Mouse (Mus musculus) forebrain, embryonic 16.5 days (tissue): ENCODE results near the gene Nup107. TPM values are rescaled to one million over a fixed set of nuclear protein-coding genes. Genes with fewer than 3 reads are reported as not detected.
"Not testable (repeated sequence)": the region's sequence is repeated elsewhere in the genome, so short reads cannot be mapped to it uniquely, and the experiment has no call there.

Source experiments
- ATAC-seq: fragments of 200-750 bp; cut with Nextera tagmentation; 2 replicates; pipeline ENCODE4 v1.8.0; 2017; ENCODE audit warnings: mild to moderate bottlenecking, moderate library complexity
- H3K27ac ChIP-seq: fragments of 300-500 bp; sonication (generic); 2 replicates; pipeline ENCODE4 v1.5.1; 2014; ENCODE audit warnings: low read length, control low read depth
- H3K27me3 ChIP-seq: fragments of 300-500 bp; sonication (generic); replicated peaks from 2 replicates; pipeline ENCODE4 v1.6.1; 2014; ENCODE audit warnings: low read length; ENCODE audit not compliant: control insufficient read depth, insufficient read depth
- H3K36me3 ChIP-seq: fragments of 300-500 bp; sonication (generic); 2 replicates; pipeline ENCODE4 v1.6.1; 2014; ENCODE audit not compliant: control insufficient read depth, insufficient read depth
- H3K4me1 ChIP-seq: fragments of 300-500 bp; sonication (generic); replicated peaks from 2 replicates; pipeline ENCODE4 v1.6.1; 2014; ENCODE audit warnings: low read length; ENCODE audit not compliant: control insufficient read depth, insufficient read depth
- H3K4me2 ChIP-seq: fragments of 300-500 bp; sonication (generic); 2 replicates; pipeline ENCODE4 v1.6.1; 2014; ENCODE audit warnings: mild to moderate bottlenecking, low read length, control low read depth
- H3K4me3 ChIP-seq: fragments of 300-500 bp; sonication (generic); replicated peaks from 2 replicates; pipeline ENCODE4 v1.5.1; 2014; ENCODE audit warnings: mild to moderate bottlenecking, low read length, control low read depth
- H3K9ac ChIP-seq: fragments of 300-500 bp; sonication (generic); replicated peaks from 2 replicates; pipeline ENCODE4 v1.6.1; 2014; ENCODE audit warnings: low read depth, low read length, control low read depth
- H3K9me3 ChIP-seq: fragments of 300-500 bp; sonication (generic); 2 replicates; pipeline ENCODE4 v1.6.1; 2016; ENCODE audit warnings: low read length; ENCODE audit not compliant: control insufficient read depth
- WGBS: fragments of 180-500 bp; shearing (Covaris S2); extraction: QIAGEN DNeasy Blood & Tissue Kit; methylation state at CpG from one replicate; pipeline ENCODE4 v1.1.7; 2014; 5-methylcytosine and 5-hydroxymethylcytosine counted together
- polyA plus RNA-seq: library from polyadenylated mRNA; unstranded; fragments of >200 nt; fragmentation: Nextera tagmentation; extraction: Ambion mirVana; gene quantifications from 2 replicates; pipeline ENCODE4 v1.2.1, GENCODE M21; 2015

The Nup107 gene
- polyA plus RNA-seq, 1 experiment from 2014 or later: 57.9 TPM

DNA sequence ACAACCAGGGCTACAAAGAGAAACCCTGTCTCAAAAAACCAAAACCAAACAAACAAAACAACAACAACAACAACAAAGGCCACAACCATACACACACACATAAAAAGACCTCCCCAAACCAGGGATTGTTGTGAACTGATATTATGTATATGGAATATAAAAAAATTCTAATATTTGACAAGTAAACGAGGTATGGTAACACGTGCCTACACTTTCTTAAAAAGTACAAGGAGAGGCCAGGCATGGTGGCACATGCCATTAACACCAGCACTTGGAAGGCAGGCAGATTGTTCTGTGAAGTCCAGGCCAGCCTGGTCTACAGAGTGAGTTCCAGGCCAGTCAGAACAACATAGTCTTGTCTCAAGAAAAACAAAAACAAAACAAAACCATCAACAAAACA is 49.3 kb downstream of the Nup107 start:
- ATAC-seq: no peak
- Histone ChIP-seq H3K36me3 (peaks cover 15% of the 10 kb centered on the region), H3K4me3 (no peak overlapping the region), H3K27ac (no peak overlapping the region), H3K27me3 (no peaks in the 10 kb centered on the region), H3K4me2 (no peak overlapping the region), H3K4me1 (peaks cover 20% of the 10 kb centered on the region), H3K9me3 (no peaks in the 10 kb centered on the region), H3K9ac (no peak overlapping the region)
- 95% methylated on average over 2 of the region's 2 CpGs for WGBS

DNA sequence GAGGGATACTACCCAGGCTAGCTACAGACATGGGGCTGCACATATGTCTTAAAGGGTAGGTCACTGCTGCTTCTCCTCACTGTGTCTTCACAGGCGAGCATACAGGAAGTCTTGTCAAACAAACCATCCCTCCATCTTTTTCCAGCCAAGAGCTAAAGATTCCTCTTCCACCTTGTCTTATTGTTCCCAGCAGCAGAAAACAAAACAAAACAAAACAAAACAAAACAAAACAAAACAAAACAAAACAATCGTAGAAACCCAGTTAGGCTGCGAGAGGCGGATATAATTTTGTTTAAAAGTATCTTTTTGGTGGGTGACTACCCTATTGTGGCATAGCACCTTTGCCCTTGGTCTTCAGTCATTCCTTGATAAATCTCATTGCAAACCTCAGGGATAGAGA is 49.9 kb downstream of the Nup107 start:
- no peak overlapping the region for H3K4me3 ChIP-seq
- H3K36me3 ChIP-seq: peaks cover 17% of the 10 kb centered on the region
- no peak overlapping the region for H3K4me2 ChIP-seq
- no peaks in the 10 kb centered on the region for H3K27me3 ChIP-seq
- no peak overlapping the region for H3K9ac ChIP-seq
- ATAC-seq: no peak
- H3K9me3 ChIP-seq: no peaks in the 10 kb centered on the region
- WGBS: 93% methylated on average over 4 of the region's 4 CpGs
- H3K4me1 ChIP-seq: peaks cover 20% of the 10 kb centered on the region
- H3K27ac ChIP-seq: no peak overlapping the region

DNA sequence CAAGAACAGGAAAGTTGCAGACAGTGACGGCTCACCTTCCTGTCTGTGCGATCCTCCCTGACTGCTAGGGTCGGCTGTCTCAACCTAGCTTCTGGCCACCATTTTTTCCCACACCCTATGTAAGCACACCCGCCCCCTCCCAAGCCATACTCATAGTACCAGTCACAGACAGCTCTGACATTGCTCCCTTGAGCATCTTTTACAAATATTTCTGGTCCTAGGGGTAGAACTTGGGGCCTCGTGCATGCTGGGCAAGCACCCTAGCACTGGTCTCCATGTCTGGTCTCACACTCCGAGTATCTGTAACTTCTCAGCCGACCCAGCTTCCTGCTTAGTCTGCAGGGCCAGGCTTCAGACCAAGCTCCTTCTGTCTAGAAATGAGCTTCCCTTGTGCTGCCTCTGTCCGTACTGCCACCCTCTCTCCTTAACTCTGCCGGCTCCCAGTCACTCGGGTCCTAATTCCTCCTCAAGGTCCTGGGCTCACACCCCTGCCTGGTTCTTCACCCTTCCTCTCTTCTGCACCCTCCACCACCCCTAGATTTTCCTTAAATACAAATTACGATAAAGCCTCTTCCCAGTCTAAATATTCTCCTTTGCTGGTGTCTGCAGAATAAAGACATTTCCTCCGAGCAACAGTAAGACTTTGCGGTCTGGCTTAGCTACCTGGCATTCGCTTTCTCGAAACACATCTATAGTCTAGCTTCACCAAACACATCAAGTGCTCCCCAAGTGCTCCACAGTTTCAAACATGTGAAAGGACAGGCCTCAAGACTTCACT is 50.6 kb downstream of the Nup107 start:
- no peaks in the 10 kb centered on the region for H3K9me3 ChIP-seq
- 90% methylated on average over 15 of the region's 15 CpGs for WGBS
- H3K9ac ChIP-seq: no peak overlapping the region
- no peaks in the 10 kb centered on the region for H3K27me3 ChIP-seq
- H3K36me3 ChIP-seq: peaks cover 17% of the 10 kb centered on the region
- no peak overlapping the region for H3K4me2 ChIP-seq
- H3K27ac ChIP-seq: no peak overlapping the region
- no peak for ATAC-seq
- peaks cover 20% of the 10 kb centered on the region for H3K4me1 ChIP-seq
- no peak overlapping the region for H3K4me3 ChIP-seq

DNA sequence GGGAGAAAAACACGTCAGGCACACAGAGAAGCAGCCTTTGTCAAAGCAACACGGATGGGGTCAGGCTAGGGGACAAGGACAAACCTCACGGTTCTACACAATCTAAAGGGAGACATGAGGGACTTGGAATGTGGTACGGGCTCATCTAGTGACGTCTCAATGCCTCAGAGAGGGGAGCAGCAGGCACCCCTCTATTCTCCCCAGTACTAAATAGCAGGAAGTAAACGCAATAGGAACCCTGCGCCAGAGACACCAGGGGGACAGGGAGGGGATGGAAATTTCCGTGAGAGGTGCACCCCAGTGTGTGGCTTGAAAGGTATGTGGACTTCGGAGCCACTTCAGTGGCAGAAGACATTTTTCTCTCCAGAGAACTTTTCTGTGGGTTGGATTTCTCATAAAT is 51.6 kb downstream of the Nup107 start:
- no peak for ATAC-seq
- peaks cover 20% of the 10 kb centered on the region for H3K36me3 ChIP-seq
- WGBS: 89% methylated on average over 9 of the region's 9 CpGs

DNA sequence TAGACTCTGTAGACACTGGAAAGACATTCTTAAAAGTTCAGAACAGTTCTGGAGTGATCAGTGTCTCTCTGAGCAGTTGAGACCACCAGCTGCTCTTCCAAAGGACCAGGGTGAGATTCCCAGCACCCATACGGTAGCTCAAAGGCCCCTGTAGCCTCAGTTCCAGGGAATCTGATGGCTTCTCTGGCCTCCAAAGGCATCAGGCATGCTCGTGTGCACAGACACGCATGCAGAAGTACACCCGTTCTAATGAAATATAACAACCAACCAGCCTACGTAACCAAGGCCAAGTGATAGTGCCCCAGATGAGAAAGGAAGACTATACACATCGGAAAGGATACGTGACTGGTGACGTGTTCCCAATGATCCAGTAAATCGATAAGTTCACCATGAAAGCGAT is 52.3 kb downstream of the Nup107 start:
- H3K27ac ChIP-seq: no peak overlapping the region

More for the DNA sequence above, 51.6 kb downstream of the Nup107 start:
- Histone ChIP-seq H3K4me3 (no peak overlapping the region), H3K27ac (no peak overlapping the region), H3K9ac (no peak overlapping the region), H3K4me1 (peaks cover 20% of the 10 kb centered on the region), H3K9me3 (no peaks in the 10 kb centered on the region), H3K4me2 (no peak overlapping the region), H3K27me3 (no peaks in the 10 kb centered on the region)

DNA sequence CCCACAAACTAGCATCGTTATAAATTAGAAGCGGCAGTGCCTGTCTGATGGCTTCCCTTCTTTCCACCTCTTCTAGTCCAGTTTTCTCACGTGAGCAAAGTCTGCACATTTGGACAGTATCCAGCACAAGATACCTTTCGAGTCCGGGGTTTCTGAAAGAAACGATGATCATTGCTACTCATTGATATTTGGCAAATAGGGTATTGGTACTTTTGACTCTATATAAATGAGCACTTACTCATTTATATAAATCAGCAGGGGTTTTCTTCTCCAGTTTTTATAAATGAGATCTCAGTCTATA is 52.9 kb downstream of the Nup107 start:
- 95% methylated on average over 6 of the region's 6 CpGs for WGBS
- H3K27me3 ChIP-seq: no peaks in the 10 kb centered on the region
- peaks cover 11% of the 10 kb centered on the region for H3K4me1 ChIP-seq
- H3K4me2 ChIP-seq: no peak overlapping the region
- no peak overlapping the region for H3K9ac ChIP-seq
- no peak overlapping the region for H3K27ac ChIP-seq
- H3K9me3 ChIP-seq: no peaks in the 10 kb centered on the region
- H3K36me3 ChIP-seq: peaks cover 20% of the 10 kb centered on the region
- no peak for ATAC-seq
- no peak overlapping the region for H3K4me3 ChIP-seq

More for the DNA sequence above, 52.3 kb downstream of the Nup107 start:
- no peak overlapping the region for H3K9ac ChIP-seq
- H3K9me3 ChIP-seq: no peaks in the 10 kb centered on the region
- H3K4me2 ChIP-seq: no peak overlapping the region
- H3K4me3 ChIP-seq: no peak overlapping the region
- 96% methylated on average over 10 of the region's 10 CpGs for WGBS
- H3K4me1 ChIP-seq: peaks cover 17% of the 10 kb centered on the region
- peaks cover 20% of the 10 kb centered on the region for H3K36me3 ChIP-seq
- no peak for ATAC-seq
- H3K27me3 ChIP-seq: no peaks in the 10 kb centered on the region

DNA sequence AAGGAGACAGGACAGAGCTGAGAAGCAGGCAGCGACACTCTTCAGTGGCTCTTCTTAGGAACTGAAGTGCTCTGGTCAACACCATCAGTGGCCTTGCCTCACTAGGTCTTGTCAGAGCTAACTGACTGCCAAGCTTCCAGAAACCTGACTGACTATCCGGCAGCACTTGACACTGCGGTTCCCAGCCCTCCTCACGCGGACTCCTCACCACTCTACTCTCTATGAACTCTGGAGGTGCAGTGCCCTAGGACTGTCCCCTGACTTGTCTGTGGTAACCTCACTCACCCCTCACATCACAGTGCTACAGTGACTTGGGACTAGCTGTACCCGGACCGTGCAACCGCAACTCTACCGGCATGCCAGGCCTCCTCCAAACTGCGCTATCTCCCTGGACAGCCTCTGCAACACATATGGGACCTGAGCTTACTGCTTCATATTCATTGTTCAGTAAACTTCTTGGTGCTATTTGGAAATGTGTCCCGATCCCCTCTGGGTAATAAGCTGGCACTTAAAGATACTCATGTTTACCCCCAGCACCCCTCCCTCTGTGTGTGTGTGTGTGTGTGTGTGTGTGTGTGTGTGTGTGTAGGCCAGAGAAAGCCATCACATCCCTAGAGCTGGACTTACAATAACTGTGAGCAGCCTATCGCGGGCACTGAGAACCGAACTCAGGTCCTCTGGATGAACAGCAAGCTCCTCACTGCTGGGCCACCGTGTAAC is 53.4 kb downstream of the Nup107 start:
- no peak for ATAC-seq
- H3K9me3 ChIP-seq: no peaks in the 10 kb centered on the region
- no peak overlapping the region for H3K27ac ChIP-seq
- WGBS: 89% methylated on average over 15 of the region's 15 CpGs
- H3K27me3 ChIP-seq: no peaks in the 10 kb centered on the region
- H3K4me1 ChIP-seq: peaks cover 6% of the 10 kb centered on the region
- peaks cover 20% of the 10 kb centered on the region for H3K36me3 ChIP-seq
- H3K4me2 ChIP-seq: no peak overlapping the region
- no peak overlapping the region for H3K4me3 ChIP-seq
- H3K9ac ChIP-seq: no peak overlapping the region

DNA sequence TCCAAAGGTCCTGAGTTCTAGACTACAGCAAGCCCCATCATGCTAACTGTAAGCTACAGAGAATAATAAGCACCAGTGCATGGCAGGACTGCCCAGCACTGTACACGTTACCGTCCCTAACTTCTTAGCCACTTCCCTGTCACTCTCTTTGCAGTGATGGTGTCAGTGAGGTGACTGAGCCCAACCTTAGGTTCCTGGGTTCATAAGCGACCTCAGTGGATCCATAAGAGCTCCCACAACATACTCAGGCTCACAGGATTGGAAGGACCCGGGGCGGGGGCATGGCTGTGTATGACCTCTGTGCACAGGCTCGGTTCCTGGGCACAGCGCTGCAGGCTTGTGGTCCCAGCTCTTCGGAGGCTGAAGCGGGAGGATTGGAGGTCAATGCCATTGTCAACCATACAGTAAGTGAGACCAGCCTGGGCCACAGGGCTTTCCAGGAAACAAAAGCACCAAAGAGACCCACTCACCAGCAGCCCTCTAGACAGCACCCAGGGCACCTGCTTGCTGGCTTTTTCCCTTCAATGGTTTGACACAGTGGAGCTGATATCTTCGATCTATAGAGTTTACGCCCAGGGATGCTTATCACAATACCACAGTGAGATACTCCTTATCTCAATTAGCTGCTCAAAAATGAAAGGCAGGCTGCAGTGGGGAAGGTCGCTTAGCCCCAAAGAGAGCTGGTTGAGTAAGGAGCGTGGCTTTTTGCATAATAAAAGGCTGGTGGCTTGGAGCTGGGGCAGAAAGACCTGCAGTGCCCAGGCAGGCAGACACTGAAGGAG is 54.2 kb downstream of the Nup107 start:
- Histone ChIP-seq H3K4me1 (no peaks in the 10 kb centered on the region), H3K9me3 (no peaks in the 10 kb centered on the region), H3K36me3 (peaks cover 20% of the 10 kb centered on the region), H3K27me3 (no peaks in the 10 kb centered on the region), H3K27ac (no peak overlapping the region), H3K4me2 (no peak overlapping the region), H3K4me3 (no peak overlapping the region), H3K9ac (no peak overlapping the region)
- WGBS: 82% methylated on average over 13 of the region's 13 CpGs
- no peak for ATAC-seq

DNA sequence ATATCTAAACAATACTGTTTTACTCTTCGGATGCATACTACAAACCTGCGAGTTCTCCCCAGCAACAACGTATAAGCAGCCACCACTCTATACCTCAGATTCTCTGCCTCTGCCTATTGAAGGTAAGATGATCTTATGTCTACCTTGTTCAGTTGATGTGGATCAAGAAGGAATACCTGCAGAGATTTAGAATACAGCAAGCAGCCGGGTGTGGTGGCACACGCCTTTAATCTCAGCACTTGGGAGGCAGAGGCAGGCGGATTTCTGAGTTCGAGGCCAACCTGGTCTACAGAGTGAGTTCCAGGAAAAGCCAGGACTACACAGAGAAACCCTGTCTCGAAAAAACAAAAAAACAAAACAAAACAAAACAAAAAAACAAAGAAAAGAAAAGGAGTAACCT is 55.0 kb downstream of the Nup107 start:
- H3K4me2 ChIP-seq, H3K4me1 ChIP-seq, H3K4me3 ChIP-seq, H3K27me3 ChIP-seq, H3K9me3 ChIP-seq, ATAC-seq, H3K27ac ChIP-seq, H3K9ac ChIP-seq: not testable (repeated sequence)
- H3K36me3 ChIP-seq: peaks cover 20% of the 10 kb centered on the region
- WGBS: 94% methylated on average over 8 of the region's 8 CpGs
